Mouse (Mus musculus): ENCODE results near the gene Zbtb34.

GRCm38 (mm10) chr2:33468466-33469097 lies 37.5 kb upstream of the Zbtb34 start, which contains the start of gene Zbtb43:
- TF ChIP-seq CTCF (IDR thresholded peaks at IDR 0.05; ENCODE audit: low read depth) (no peak), EP300 (optimal IDR thresholded peaks at IDR 0.05) (no peak)

Data from stomach, postnatal 0 days (tissue).